In genomic region chr16:93788881-93789280, GRCm38 (mm10) we compare ENCODE assay signal across 29 mouse cellular contexts. TPM values are rescaled to one million over a fixed set of nuclear protein-coding genes. Genes with fewer than 3 reads are reported as not detected.
DNase-seq lines count a peak whose midpoint lies in the region; ATAC-seq and TF ChIP-seq lines count a peak whose summit lies in the region.
"Had no signal": no experiment of that assay in that cellular context is flagged by ENCODE, and none has a peak within 500 bp of the region (broad histone marks: within the 10 kb centered on the region; RNA-seq: fewer than 3 reads in every experiment).

No protein-coding gene starts in this region.

- no peak overlapping the region for H3K4me2 ChIP-seq in midbrain, embryonic 11.5 days
- H3K4me2 ChIP-seq in midbrain, embryonic 15.5 days = no peak overlapping the region
- no peak overlapping the region for H3K4me2 ChIP-seq in stomach, postnatal 0 days (replicated peaks; ENCODE audit: low read depth)
- H3K4me2 ChIP-seq: embryonic facial prominence, embryonic 13.5 days; forebrain, embryonic 15.5 days; heart, embryonic 13.5 days; hindbrain, embryonic 14.5 days; limb, embryonic 15.5 days; lung, embryonic 14.5 days; neural tube, embryonic 13.5 days had no signal

- H3K9me3 ChIP-seq in midbrain, embryonic 11.5 days (ENCODE audit: control insufficient read depth, low read length) = peaks cover 3% of the 10 kb centered on the region; the same call in 1 of the 2 replicates
- H3K9me3 ChIP-seq in midbrain, embryonic 15.5 days = no peaks in the 10 kb centered on the region
- 0 out of 2 replicates have a peak, but pooled peaks cover 4% of the 10 kb centered on the region for H3K9me3 ChIP-seq in stomach, postnatal 0 days (ENCODE audit: control insufficient read depth, low read length)
- H3K9me3 ChIP-seq: embryonic facial prominence, embryonic 13.5 days; limb, embryonic 10.5 days; limb, embryonic 15.5 days had no signal

- H3K4me1 ChIP-seq in midbrain, embryonic 11.5 days (ENCODE audit: control insufficient read depth, insufficient read depth, low read length) = no peaks in the 10 kb centered on the region; the same call in 1 of the 2 replicates
- H3K4me1 ChIP-seq in midbrain, embryonic 15.5 days = no peaks in the 10 kb centered on the region
- no peaks in the 10 kb centered on the region for H3K4me1 ChIP-seq in stomach, postnatal 0 days (replicated peaks; ENCODE audit: control insufficient read depth, insufficient read depth)
- H3K4me1 ChIP-seq: forebrain, embryonic 15.5 days; heart, embryonic 13.5 days had no signal

- DNase-seq in gastrocnemius, postnatal 10 days = peak; percentile 4
- DNase-seq in gastrocnemius, adult 18-20 months (ENCODE audit: low spot score) = no peak
- DNase-seq in midbrain, embryonic 11.5 days (ENCODE audit: low spot score, missing footprints) = peak; percentile 65
- DNase-seq in thymus, postnatal 4 days = peak; percentile 48
- no peak for DNase-seq in thymus, postnatal 10 days (ENCODE audit: low spot score in 2 of 2)
- DNase-seq in frontal cortex, postnatal 14 days (ENCODE audit: low spot score in 2 of 2) = no peak
- DNase-seq in stomach, postnatal 0 days (ENCODE audit: low spot score) = no peak
- DNase-seq: adrenal gland, postnatal 14 days; cerebellum, adult 11-12 months; cerebellum, postnatal 10 days; heart, postnatal 10 days; kidney, adult 9 months; kidney, postnatal 14 days; layer of hippocampus, adult 9-11 months; lung, embryonic 14.5 days; lung, postnatal 14 days; thymus, postnatal 36 days had no signal

- H3K36me3 ChIP-seq in midbrain, embryonic 11.5 days (ENCODE audit: control insufficient read depth, insufficient read depth, low read length) = no peaks in the 10 kb centered on the region
- peaks cover 13% of the 10 kb centered on the region for H3K36me3 ChIP-seq in midbrain, embryonic 15.5 days (replicated peaks)
- H3K36me3 ChIP-seq in stomach, postnatal 0 days (ENCODE audit: control insufficient read depth, insufficient read depth, low read length) = peaks cover 3% of the 10 kb centered on the region; the same call in 1 of the 2 replicates
- H3K36me3 ChIP-seq: G1E had no signal

- ATAC-seq in midbrain, embryonic 11.5 days (ENCODE audit: low FRiP score) = no peak
- ATAC-seq in midbrain, embryonic 15.5 days (replicated peaks) = no peak
- no peak for ATAC-seq in stomach, postnatal 0 days (ENCODE audit: low FRiP score, low TSS enrichment)
- ATAC-seq: forebrain, embryonic 15.5 days; intestine, postnatal 0 days had no signal

- H3K9ac ChIP-seq in midbrain, embryonic 11.5 days (ENCODE audit: low read length) = no peak overlapping the region
- H3K9ac ChIP-seq in midbrain, embryonic 15.5 days = no peak overlapping the region
- no peak overlapping the region for H3K9ac ChIP-seq in stomach, postnatal 0 days (ENCODE audit: low read length)
- H3K9ac ChIP-seq: embryonic facial prominence, embryonic 13.5 days; forebrain, embryonic 15.5 days; heart, embryonic 13.5 days; hindbrain, embryonic 14.5 days; limb, embryonic 15.5 days; lung, embryonic 14.5 days; neural tube, embryonic 13.5 days had no signal

- H3K4me3 ChIP-seq in midbrain, embryonic 11.5 days (ENCODE audit: low read depth, low read length) = no peak overlapping the region
- H3K4me3 ChIP-seq in midbrain, embryonic 15.5 days = no peak overlapping the region
- no peak overlapping the region for H3K4me3 ChIP-seq in stomach, postnatal 0 days (ENCODE audit: low read depth, low read length)
- H3K4me3 ChIP-seq: embryonic facial prominence, embryonic 13.5 days; forebrain, embryonic 10.5 days; forebrain, embryonic 15.5 days; heart, embryonic 13.5 days; limb, embryonic 10.5 days; limb, embryonic 15.5 days; midbrain, embryonic 10.5 days; neural tube, embryonic 13.5 days had no signal

- no peaks in the 10 kb centered on the region for H3K27me3 ChIP-seq in midbrain, embryonic 11.5 days (ENCODE audit: control insufficient read depth, insufficient read depth, low read length)
- H3K27me3 ChIP-seq in midbrain, embryonic 15.5 days (replicated peaks) = no peaks in the 10 kb centered on the region
- H3K27me3 ChIP-seq in stomach, postnatal 0 days (ENCODE audit: control insufficient read depth, insufficient read depth, low read length) = no peaks in the 10 kb centered on the region
- H3K27me3 ChIP-seq: embryonic facial prominence, embryonic 13.5 days; forebrain, embryonic 15.5 days; limb, embryonic 15.5 days; neural tube, embryonic 13.5 days had no signal

- no peak for TF ChIP-seq CTCF in stomach, postnatal 0 days (IDR thresholded peaks at IDR 0.05; ENCODE audit: low read depth)

- no peak overlapping the region for H3K27ac ChIP-seq in midbrain, embryonic 11.5 days (ENCODE audit: low read depth, low read length)
- H3K27ac ChIP-seq in midbrain, embryonic 15.5 days = no peak overlapping the region
- no peak overlapping the region for H3K27ac ChIP-seq in stomach, postnatal 0 days (replicated peaks)
- H3K27ac ChIP-seq: forebrain, embryonic 10.5 days; forebrain, embryonic 15.5 days; heart, embryonic 13.5 days; hindbrain, embryonic 14.5 days; limb, embryonic 10.5 days; limb, embryonic 15.5 days; midbrain, embryonic 10.5 days; neural tube, embryonic 13.5 days had no signal

- WGBS in midbrain, embryonic 11.5 days = 94% methylated on average over 8 of the region's 8 CpGs
- 96% methylated on average over 8 of the region's 8 CpGs for WGBS in midbrain, embryonic 15.5 days
- 96% methylated on average over 8 of the region's 8 CpGs for WGBS in stomach, postnatal 0 days

- TF ChIP-seq EP300 in stomach, postnatal 0 days (optimal IDR thresholded peaks at IDR 0.05) = no peak

RNA-seq across cellular contexts. Expression of gene Morc3, which starts 43.0 kb away (rescaled TPM):
- total RNA-seq in gastrocnemius, postnatal 10 days (2021) = 10 to 100 TPM; 24.5 to 32.8 TPM
- 1 to 10 TPM; 9.3 to 9.7 TPM for total RNA-seq in gastrocnemius, adult 18-20 months (2021)
- polyA plus RNA-seq in midbrain, embryonic 11.5 days (2014; fragmentation: Nextera tagmentation; extraction: Ambion mirVana) = 27.7 and 29.6 TPM in 2 replicates
- polyA plus RNA-seq in midbrain, embryonic 15.5 days (2015; fragmentation: Nextera tagmentation; extraction: Ambion mirVana) = 32.8 and 34.1 TPM in 2 replicates
- 12.4 and 17.9 TPM in 2 replicates for polyA plus RNA-seq in stomach, postnatal 0 days (2015; fragmentation: Nextera tagmentation; extraction: Ambion mirVana)

Comparison
In these comparisons a context has a peak if more than half of its experiments do, and no peak if none do; other contexts are left out.
1. DNase-seq: peak in gastrocnemius, postnatal 10 days (single experiment), midbrain, embryonic 11.5 days (single experiment) and thymus, postnatal 4 days (single experiment); none in gastrocnemius, adult 18-20 months (single experiment), thymus, postnatal 10 days (0 of 2), frontal cortex, postnatal 14 days (0 of 2) and stomach, postnatal 0 days (single experiment).